Mouse (Mus musculus) MEL (cell line): ENCODE data around the gene Slc43a1. TPM values are rescaled to one million over a fixed set of nuclear protein-coding genes. Genes with fewer than 3 reads are reported as not detected.

Experiments
- DNase-seq: peaks from one replicate; pipeline ENCODE4 v3.0.0; 2011; ENCODE audit warnings: low read depth, low spot score
- H3K27ac ChIP-seq: 2 replicates; pipeline ENCODE4 v1.5.1; 2012; ENCODE audit warnings: low read depth, mild to moderate bottlenecking, control low read depth, low read length, moderate library complexity; ENCODE audit not compliant: control insufficient read depth
- H3K27me3 ChIP-seq, 2 experiments: fragments of 150-350 bp in 1 of 2; sonication (generic) in 1 of 2; 2 replicates each; pipeline ENCODE4 v1.6.1; 2012; ENCODE audit warnings: low read length in 2 of 2, mild to moderate bottlenecking in 2 of 2, improper control_type of control experiment in 1 of 2, moderate library complexity in 1 of 2; ENCODE audit not compliant: insufficient read depth in 2 of 2, control insufficient read depth in 1 of 2
- H3K36me3 ChIP-seq, 2 experiments: 2 replicates each; pipeline ENCODE4 v1.6.1; 2012 to 2014; ENCODE audit warnings: low read length in 2 of 2, improper control_type of control experiment in 1 of 2, inconsistent platforms in 1 of 2, mild to moderate bottlenecking in 1 of 2; ENCODE audit not compliant: insufficient read depth in 2 of 2, control insufficient read depth in 1 of 2
- H3K4me1 ChIP-seq, 2 experiments: fragments of 150-350 bp in 1 of 2; sonication (generic) in 1 of 2; 2 replicates each; pipeline ENCODE4 v1.6.1; 2012; ENCODE audit warnings: low read length in 2 of 2, improper control_type of control experiment in 1 of 2, mild to moderate bottlenecking in 1 of 2; ENCODE audit not compliant: insufficient read depth in 2 of 2, control insufficient read depth in 1 of 2
- H3K4me3 ChIP-seq, 2 experiments: fragments of 150-350 bp in 1 of 2; sonication (generic) in 1 of 2; 2 replicates each; pipeline ENCODE4 v1.5.1; 2012; ENCODE audit warnings: low read depth in 2 of 2, low read length in 2 of 2, mild to moderate bottlenecking in 2 of 2, moderate library complexity in 2 of 2, control low read depth in 1 of 2, improper control_type of control experiment in 1 of 2; ENCODE audit not compliant: control insufficient read depth in 1 of 2, insufficient read depth in 1 of 2
- H3K79me2 ChIP-seq: 2 replicates; pipeline ENCODE4 v1.6.1; 2012; ENCODE audit warnings: mild to moderate bottlenecking, low read length, moderate library complexity; ENCODE audit not compliant: control insufficient read depth, poor library complexity, insufficient read depth
- H3K9ac ChIP-seq: 2 replicates; pipeline ENCODE4 v1.6.1; 2012; ENCODE audit warnings: low read depth, mild to moderate bottlenecking, control low read depth, low read length, moderate library complexity; ENCODE audit not compliant: control insufficient read depth, poor library complexity, severe bottlenecking
- H3K9me3 ChIP-seq: fragments of 150-350 bp; sonication (generic); replicated peaks from 2 replicates; pipeline ENCODE4 v1.6.1; 2012; ENCODE audit warnings: mild to moderate bottlenecking, low read length, improper control_type of control experiment, moderate library complexity; ENCODE audit not compliant: insufficient read depth
- BHLHE40 ChIP-seq: IDR thresholded peaks from 2 replicates; pipeline ENCODE4 v1.6.1; 2012; ENCODE audit warnings: low read depth, mild to moderate bottlenecking, inconsistent platforms, low read length, improper control_type of control experiment, borderline replicate concordance
- CHD1 ChIP-seq: IDR thresholded peaks from 2 replicates; pipeline ENCODE4 v1.6.1; 2012; ENCODE audit warnings: low read depth, mild to moderate bottlenecking, inconsistent platforms, low read length, improper control_type of control experiment
- E2F4 ChIP-seq: IDR thresholded peaks from 2 replicates; pipeline ENCODE4 v1.6.1; 2011; ENCODE audit warnings: low read depth, low read length, improper control_type of control experiment, borderline replicate concordance
- ELF1 ChIP-seq: IDR thresholded peaks from 2 replicates; pipeline ENCODE4 v1.6.1; 2014; ENCODE audit warnings: low read depth, mild to moderate bottlenecking, inconsistent platforms, low read length, improper control_type of control experiment, moderate library complexity
- EP300 ChIP-seq, 2 experiments: IDR thresholded peaks; 2 replicates each; pipeline ENCODE4 v1.6.1; 2011; ENCODE audit warnings: improper control_type of control experiment in 2 of 2, low read length in 2 of 2, low read depth in 1 of 2, mild to moderate bottlenecking in 1 of 2
- HCFC1 ChIP-seq: IDR thresholded peaks from 2 replicates; pipeline ENCODE4 v1.6.1; 2012; ENCODE audit warnings: low read depth, mild to moderate bottlenecking, inconsistent platforms, low read length, improper control_type of control experiment, moderate library complexity
- JUND ChIP-seq: IDR thresholded peaks from 2 replicates; pipeline ENCODE4 v1.6.1; 2011; ENCODE audit warnings: low read depth, mild to moderate bottlenecking, improper control_type of control experiment, low read length
- KAT2A ChIP-seq: conservative IDR thresholded peaks from 2 replicates; pipeline ENCODE4 v1.6.1; 2012; ENCODE audit warnings: low read depth, low read length, improper control_type of control experiment, inconsistent platforms
- MAX ChIP-seq: IDR thresholded peaks from 2 replicates; pipeline ENCODE4 v1.6.1; 2011; ENCODE audit warnings: low read length, improper control_type of control experiment
- MYC ChIP-seq: IDR thresholded peaks from 2 replicates; pipeline ENCODE4 v1.6.1; 2011; ENCODE audit warnings: low read depth, mild to moderate bottlenecking, low read length, improper control_type of control experiment, moderate library complexity
- RAD21 ChIP-seq: IDR thresholded peaks from 2 replicates; pipeline ENCODE4 v1.6.1; 2011; ENCODE audit warnings: mild to moderate bottlenecking, low read depth, low read length, improper control_type of control experiment
- SMC3 ChIP-seq: IDR thresholded peaks from 2 replicates; pipeline ENCODE4 v1.6.1; 2011; ENCODE audit warnings: low read depth, low read length, improper control_type of control experiment
- TAL1 ChIP-seq: IDR thresholded peaks from 2 replicates; pipeline ENCODE4 v1.6.1; 2012; ENCODE audit warnings: mild to moderate bottlenecking, inconsistent platforms, low read length, moderate library complexity, mixed read lengths
- TCF12 ChIP-seq: IDR thresholded peaks from 2 replicates; pipeline ENCODE4 v1.6.1; 2014; ENCODE audit warnings: low read depth, mild to moderate bottlenecking, inconsistent platforms, low read length, improper control_type of control experiment, moderate library complexity
- UBTF ChIP-seq: IDR thresholded peaks from 2 replicates; pipeline ENCODE4 v1.6.1; 2012; ENCODE audit warnings: low read depth, mild to moderate bottlenecking, inconsistent platforms, low read length, improper control_type of control experiment, moderate library complexity, borderline replicate concordance; ENCODE audit not compliant: insufficient read depth
- USF2 ChIP-seq, 2 experiments: IDR thresholded peaks; 2 replicates each; pipeline ENCODE4 v1.6.1; 2011 to 2012; ENCODE audit warnings: improper control_type of control experiment in 2 of 2, low read length in 2 of 2, borderline replicate concordance in 1 of 2, inconsistent platforms in 1 of 2, low read depth in 1 of 2, mild to moderate bottlenecking in 1 of 2; ENCODE audit not compliant: insufficient read depth in 1 of 2
- ZC3H11A ChIP-seq: IDR thresholded peaks from 2 replicates; pipeline ENCODE4 v1.6.1; 2012; ENCODE audit warnings: low read depth, mild to moderate bottlenecking, inconsistent platforms, low read length, improper control_type of control experiment
- polyA plus RNA-seq, 2 experiments: library from polyadenylated mRNA; stranded (reverse) in 1 of 2; unstranded in 1 of 2; fragments of >175 nt in 1 of 2; fragments of >200 nt in 1 of 2; gene quantifications; 2 replicates each; pipeline versions ENCODE4 v1.2.1 to v1.2.4; 2012; ENCODE audit warnings: low replicate concordance in 2 of 2, low read depth in 1 of 2; ENCODE audit not compliant: insufficient read length in 2 of 2, insufficient read depth in 1 of 2, missing spikeins in 1 of 2
- total RNA-seq: library from RNA; depleted of rRNA; stranded (reverse); fragments of 300-350 nt; gene quantifications from 2 replicates; pipeline ENCODE4 v1.2.3, GENCODE M21; 2012

The Slc43a1 gene
- total and polyA plus RNA-seq, 3 experiments: 69.8 to 131 (median 108) TPM

GRCm38 (mm10) chr2:84793154-84793553 lies 45.5 kb upstream of the Slc43a1 start:
- Histone ChIP-seq H3K9me3 (no peaks in the 10 kb centered on the region), H3K27me3 (peaks cover 4% of the 10 kb centered on the region in 2 experiments), H3K4me3 (no peak overlapping the region), H3K4me1 (peaks cover 0 to 7% of the 10 kb centered on the region in 2 experiments; a peak in 1 of 4 replicates), H3K27ac (no peak overlapping the region), H3K36me3 (peaks cover 0 to 3% of the 10 kb centered on the region in 2 experiments; a peak in 2 of 4 replicates), H3K79me2 (no peaks in the 10 kb centered on the region), H3K9ac (no peak overlapping the region)
- peak; percentile 16 to 35; a peak in 1 of 4 replicates for TF ChIP-seq EP300 (IDR thresholded peaks at IDR 0.05; ENCODE audit: low read depth in 1 of 2, low read length in 2 of 2)
- TF ChIP-seq E2F4: no peak
- TF ChIP-seq TCF12: peak; percentile 31; the same call in 1 of the 2 replicates
- no peak for TF ChIP-seq MAX
- TF ChIP-seq TAL1: peak; percentile 72
- DNase-seq: peak; percentile 27

GRCm38 (mm10) chr2:84793871-84794270 lies 44.8 kb upstream of the Slc43a1 start:
- no peak overlapping the region for H3K27ac ChIP-seq
- H3K27me3 ChIP-seq: peaks cover 4% of the 10 kb centered on the region in 2 experiments
- no peaks in the 10 kb centered on the region for H3K9me3 ChIP-seq
- H3K79me2 ChIP-seq: no peaks in the 10 kb centered on the region
- no peak overlapping the region for H3K4me3 ChIP-seq
- TF ChIP-seq RAD21 (no peak), JUND (no peak), MAX (no peak), TCF12 (no peak), ELF1 (no peak), SMC3 (no peak), USF2 (IDR thresholded peaks at IDR 0.05; ENCODE audit: borderline replicate concordance in 1 of 2, insufficient read depth in 1 of 2, low read depth in 1 of 2, low read length in 2 of 2) (no peak), KAT2A (no peak), MYC (no peak), UBTF (no peak), ZC3H11A (no peak), BHLHE40 (no peak), CHD1 (no peak), HCFC1 (no peak)
- TF ChIP-seq, all 39 proteins: peak for 0
- Histone ChIP-seq H3K9ac (no peak overlapping the region), H3K36me3 (peaks cover 0 to 3% of the 10 kb centered on the region in 2 experiments; a peak in 2 of 4 replicates), H3K4me1 (peaks cover 0 to 7% of the 10 kb centered on the region in 2 experiments; a peak in 2 of 4 replicates)
- DNase-seq: no peak
